Mouse (Mus musculus) neural tube, embryonic 15.5 days (tissue): ENCODE data around the gene Cdc42bpa. TPM values are rescaled to one million over a fixed set of nuclear protein-coding genes. Genes with fewer than 3 reads are reported as not detected.

Source experiments
- ATAC-seq: fragments of 200-750 bp; cut with Nextera tagmentation; 2 replicates; pipeline ENCODE4 v1.8.0; 2017; ENCODE audit warnings: mild to moderate bottlenecking, moderate TSS enrichment, moderate library complexity; ENCODE audit not compliant: low FRiP score
- H3K27ac ChIP-seq: fragments of 300-500 bp; sonication (generic); replicated peaks from 2 replicates; pipeline ENCODE4 v1.5.1; 2015; ENCODE audit warnings: mild to moderate bottlenecking, inconsistent platforms
- H3K27me3 ChIP-seq: fragments of 300-500 bp; sonication (generic); replicated peaks from 2 replicates; pipeline ENCODE4 v1.6.1; 2015; ENCODE audit warnings: inconsistent platforms
- H3K36me3 ChIP-seq: fragments of 300-500 bp; sonication (generic); 2 replicates; pipeline ENCODE4 v1.6.1; 2015; ENCODE audit warnings: inconsistent platforms
- H3K4me1 ChIP-seq: fragments of 300-500 bp; sonication (generic); 2 replicates; pipeline ENCODE4 v1.6.1; 2015; ENCODE audit warnings: inconsistent platforms
- H3K4me2 ChIP-seq: fragments of 300-500 bp; sonication (generic); 2 replicates; pipeline ENCODE4 v1.6.1; 2015; ENCODE audit warnings: inconsistent platforms, mild to moderate bottlenecking, moderate library complexity
- H3K4me3 ChIP-seq: fragments of 300-500 bp; sonication (generic); replicated peaks from 2 replicates; pipeline ENCODE4 v1.5.1; 2015; ENCODE audit warnings: mild to moderate bottlenecking, inconsistent platforms
- H3K9ac ChIP-seq: fragments of 300-500 bp; sonication (generic); replicated peaks from 2 replicates; pipeline ENCODE4 v1.6.1; 2015; ENCODE audit warnings: mild to moderate bottlenecking, inconsistent platforms
- H3K9me3 ChIP-seq: fragments of 300-500 bp; sonication (generic); replicated peaks from 2 replicates; pipeline ENCODE4 v1.6.1; 2016; ENCODE audit warnings: inconsistent platforms
- WGBS: fragments of 180-500 bp; shearing (Covaris S2); methylation state at CpG from one replicate; pipeline ENCODE4 v1.1.7; 2015; ENCODE audit warnings: mixed read lengths; 5-methylcytosine and 5-hydroxymethylcytosine counted together
- polyA plus RNA-seq: library from polyadenylated mRNA; unstranded; fragments of >200 nt; fragmentation: Nextera tagmentation; extraction: Ambion mirVana; gene quantifications from 2 replicates; pipeline ENCODE4 v1.2.1, GENCODE M21; 2015

The Cdc42bpa gene
- polyA plus RNA-seq, 1 experiment from 2014 or later = 24.6 TPM

DNA sequence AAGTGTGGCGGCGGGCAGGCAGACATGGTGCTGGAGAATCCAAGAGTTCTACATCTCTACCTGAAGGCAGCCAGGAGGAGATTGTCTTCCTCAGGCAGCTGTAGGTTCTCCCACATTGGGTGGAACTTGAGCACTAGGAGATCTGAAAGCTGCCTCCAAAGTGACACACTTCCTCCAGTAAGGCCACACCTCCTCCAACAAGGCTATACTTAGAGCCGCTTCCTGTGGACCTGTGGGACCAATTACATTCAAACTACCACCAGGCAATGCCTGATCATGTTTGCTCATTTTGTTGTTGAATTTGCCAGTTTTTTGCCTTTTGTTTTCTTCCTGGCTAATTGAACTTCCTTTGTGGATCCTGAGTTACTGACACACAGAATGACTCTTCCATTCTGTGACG, 187.8 kb downstream of the Cdc42bpa start:
- Histone ChIP-seq H3K27ac (no peak overlapping the region), H3K4me3 (no peak overlapping the region), H3K36me3 (peaks cover 52% of the 10 kb centered on the region), H3K4me1 (no peaks in the 10 kb centered on the region), H3K9ac (no peak overlapping the region), H3K4me2 (no peak overlapping the region), H3K27me3 (no peaks in the 10 kb centered on the region), H3K9me3 (no peaks in the 10 kb centered on the region)
- 80% methylated on average over 4 of the region's 4 CpGs for WGBS
- ATAC-seq = no peak

DNA sequence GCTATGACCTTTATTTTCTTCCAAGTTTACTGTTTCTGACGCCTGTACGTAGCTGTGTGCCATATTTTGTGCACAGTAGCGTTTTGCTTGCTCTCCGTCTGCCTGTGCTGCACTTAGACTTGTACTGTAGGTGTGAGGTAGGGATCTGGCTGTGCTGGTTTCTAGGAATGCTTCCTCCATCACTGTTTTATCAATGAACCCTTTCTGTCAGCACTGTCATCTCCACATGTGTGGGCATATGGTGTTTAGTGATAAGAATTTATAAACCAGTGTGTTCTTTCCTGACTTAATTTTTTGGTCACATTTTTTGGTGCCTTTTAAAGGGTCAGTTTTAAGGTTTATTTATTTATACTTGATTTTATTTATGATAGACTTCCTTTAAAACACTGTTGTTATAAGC, 188.3 kb downstream of the Cdc42bpa start:
- Histone ChIP-seq H3K4me1 (no peaks in the 10 kb centered on the region), H3K9me3 (no peaks in the 10 kb centered on the region), H3K27me3 (no peaks in the 10 kb centered on the region), H3K4me3 (no peak overlapping the region), H3K27ac (no peak overlapping the region), H3K9ac (no peak overlapping the region), H3K36me3 (peaks cover 51% of the 10 kb centered on the region), H3K4me2 (no peak overlapping the region)
- no peak for ATAC-seq
- 93% methylated on average over 4 of the region's 4 CpGs for WGBS

DNA sequence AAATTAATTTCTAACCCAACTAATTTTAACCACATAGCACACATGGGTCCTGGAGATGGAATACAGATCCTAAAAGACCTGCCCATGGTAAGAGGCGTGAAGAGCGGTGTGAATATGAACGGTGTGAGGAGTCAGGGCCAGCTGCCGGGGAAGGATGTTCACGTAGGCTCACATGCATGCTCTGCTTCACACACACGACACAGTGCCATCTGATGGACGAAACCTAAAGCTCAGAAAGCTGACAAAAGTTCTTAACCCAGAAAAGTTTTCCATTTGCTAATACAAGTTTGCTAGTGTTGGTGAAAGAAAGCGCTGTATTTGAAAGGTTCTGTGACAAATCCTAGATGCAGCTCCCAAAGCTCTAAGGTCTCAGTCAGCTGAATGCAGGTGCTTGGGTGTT, 190.9 kb downstream of the Cdc42bpa start:
- peaks cover 55% of the 10 kb centered on the region for H3K36me3 ChIP-seq
- H3K27me3 ChIP-seq = no peaks in the 10 kb centered on the region
- no peak overlapping the region for H3K4me3 ChIP-seq
- H3K27ac ChIP-seq = no peak overlapping the region
- WGBS = 75% methylated on average over 8 of the region's 8 CpGs
- H3K9me3 ChIP-seq = no peaks in the 10 kb centered on the region
- H3K4me2 ChIP-seq = no peak overlapping the region
- no peaks in the 10 kb centered on the region for H3K4me1 ChIP-seq
- no peak for ATAC-seq
- no peak overlapping the region for H3K9ac ChIP-seq

DNA sequence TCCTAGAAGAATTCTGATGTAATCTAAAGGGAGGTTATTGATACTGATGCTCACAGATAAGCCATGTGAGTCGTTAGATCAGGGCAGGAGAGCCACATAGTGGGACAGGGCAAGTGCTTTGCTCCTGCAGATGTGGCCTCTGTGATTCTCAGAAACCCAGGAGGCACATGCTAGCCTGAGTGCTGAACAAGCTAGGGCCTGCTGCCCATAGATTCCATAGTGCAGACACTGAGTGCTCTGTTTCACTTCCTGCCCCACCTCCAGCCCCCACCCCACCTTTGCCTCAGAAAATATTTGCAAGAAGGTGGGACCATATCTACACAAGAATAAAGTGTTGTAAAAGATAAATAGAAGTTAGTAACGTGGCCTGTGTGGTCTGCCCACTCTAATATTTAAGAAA, 198.4 kb downstream of the Cdc42bpa start:
- Histone ChIP-seq H3K27me3 (no peaks in the 10 kb centered on the region), H3K4me3 (no peak overlapping the region), H3K36me3 (peaks cover 52% of the 10 kb centered on the region), H3K9me3 (no peaks in the 10 kb centered on the region), H3K27ac (no peak overlapping the region), H3K9ac (no peak overlapping the region), H3K4me1 (no peaks in the 10 kb centered on the region), H3K4me2 (no peak overlapping the region)
- no peak for ATAC-seq
- WGBS = 92% methylated on average over 2 of the region's 2 CpGs

DNA sequence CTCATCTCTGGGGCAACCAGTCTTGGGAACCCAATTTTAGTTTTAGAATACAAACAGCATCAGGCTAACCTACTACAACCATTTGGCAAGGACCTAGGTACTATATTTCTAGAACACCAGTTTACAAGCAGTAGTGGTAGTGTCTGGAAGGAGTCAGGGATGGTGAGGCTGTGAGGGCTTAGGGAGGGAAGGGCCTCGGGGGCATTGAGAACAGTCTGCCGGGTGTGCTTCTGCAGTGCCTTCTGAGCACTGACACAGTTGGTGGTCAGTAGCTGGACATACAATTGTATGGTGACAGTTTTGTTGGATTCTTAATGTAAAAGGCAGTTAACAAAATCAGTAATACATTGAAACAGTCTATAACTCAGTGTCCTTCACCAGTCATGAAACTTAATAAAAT, 200.3 kb downstream of the Cdc42bpa start:
- ATAC-seq = no peak
- 82% methylated on average over 2 of the region's 2 CpGs for WGBS
- no peak overlapping the region for H3K4me2 ChIP-seq
- no peaks in the 10 kb centered on the region for H3K9me3 ChIP-seq
- no peaks in the 10 kb centered on the region for H3K27me3 ChIP-seq
- no peak overlapping the region for H3K27ac ChIP-seq
- H3K4me3 ChIP-seq = no peak overlapping the region
- H3K4me1 ChIP-seq = no peaks in the 10 kb centered on the region
- H3K9ac ChIP-seq = no peak overlapping the region
- H3K36me3 ChIP-seq = peaks cover 48% of the 10 kb centered on the region

DNA sequence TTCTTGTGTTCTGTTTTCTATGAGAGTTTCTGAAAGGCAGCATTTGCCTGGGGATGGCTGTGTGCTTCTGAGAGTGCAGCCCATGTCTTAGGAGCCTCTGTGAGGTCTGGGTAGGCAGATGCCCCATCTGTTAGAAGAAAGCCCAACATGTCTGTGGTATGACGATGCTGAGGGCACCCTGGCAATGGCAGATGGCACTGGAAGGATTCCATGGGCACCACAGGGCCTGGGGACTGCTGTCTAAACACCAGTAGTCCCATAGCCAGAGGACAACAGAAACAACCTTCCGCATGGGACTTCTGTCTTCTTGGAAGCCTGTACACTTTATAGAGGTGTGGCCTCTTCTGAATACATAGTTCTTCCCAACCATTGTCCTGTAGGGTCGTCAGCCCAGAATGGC, 200.9 kb downstream of the Cdc42bpa start:
- Histone ChIP-seq H3K9me3 (no peaks in the 10 kb centered on the region), H3K4me3 (no peak overlapping the region), H3K9ac (no peak overlapping the region), H3K4me2 (no peak overlapping the region), H3K36me3 (peaks cover 50% of the 10 kb centered on the region), H3K4me1 (no peaks in the 10 kb centered on the region), H3K27ac (no peak overlapping the region), H3K27me3 (no peaks in the 10 kb centered on the region)
- 66% methylated on average over 3 of the region's 3 CpGs for WGBS
- no peak for ATAC-seq

DNA sequence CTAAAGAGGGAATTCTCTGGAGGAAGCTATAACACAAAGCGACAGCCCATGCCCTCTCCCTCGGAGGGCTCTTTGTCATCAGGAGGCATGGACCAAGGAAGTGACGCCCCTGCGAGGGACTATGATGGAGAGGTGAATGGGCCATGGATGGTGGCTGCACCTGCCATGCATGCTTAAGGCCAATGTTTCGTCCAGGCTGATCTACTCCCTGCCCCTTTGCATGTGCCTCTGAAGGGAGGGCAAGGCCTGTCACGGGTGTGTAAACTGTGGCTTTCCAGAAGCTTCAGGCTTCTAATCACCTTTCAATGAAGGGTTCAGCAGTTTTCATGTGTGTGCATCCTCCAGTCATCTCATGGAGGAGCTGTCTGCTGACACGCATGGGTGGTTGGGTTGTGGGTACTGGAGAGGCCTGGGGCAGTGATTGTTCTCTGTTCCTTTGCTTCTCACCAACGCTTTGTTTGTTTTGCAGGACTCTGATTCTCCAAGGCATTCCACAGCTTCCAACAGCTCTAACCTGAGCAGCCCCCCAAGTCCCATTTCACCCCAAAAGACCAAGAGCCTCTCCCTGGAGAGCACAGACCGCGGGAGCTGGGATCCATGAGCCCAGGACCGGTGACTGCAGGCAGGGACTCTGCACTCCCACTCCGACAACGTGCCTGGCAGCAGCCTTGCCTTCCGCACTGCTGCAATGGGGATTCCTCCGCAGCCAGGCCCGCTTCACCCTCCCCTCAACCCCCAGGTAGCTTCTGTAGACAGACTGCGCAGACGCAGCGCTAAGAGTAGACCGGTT, 201.5 kb downstream of the Cdc42bpa start:
- Histone ChIP-seq H3K4me3 (no peak overlapping the region), H3K9me3 (no peaks in the 10 kb centered on the region), H3K4me1 (no peaks in the 10 kb centered on the region), H3K27me3 (no peaks in the 10 kb centered on the region), H3K36me3 (peaks cover 55% of the 10 kb centered on the region), H3K9ac (no peak overlapping the region), H3K27ac (no peak overlapping the region), H3K4me2 (no peak overlapping the region)
- no peak for ATAC-seq
- 85% methylated on average over 20 of the region's 20 CpGs for WGBS

DNA sequence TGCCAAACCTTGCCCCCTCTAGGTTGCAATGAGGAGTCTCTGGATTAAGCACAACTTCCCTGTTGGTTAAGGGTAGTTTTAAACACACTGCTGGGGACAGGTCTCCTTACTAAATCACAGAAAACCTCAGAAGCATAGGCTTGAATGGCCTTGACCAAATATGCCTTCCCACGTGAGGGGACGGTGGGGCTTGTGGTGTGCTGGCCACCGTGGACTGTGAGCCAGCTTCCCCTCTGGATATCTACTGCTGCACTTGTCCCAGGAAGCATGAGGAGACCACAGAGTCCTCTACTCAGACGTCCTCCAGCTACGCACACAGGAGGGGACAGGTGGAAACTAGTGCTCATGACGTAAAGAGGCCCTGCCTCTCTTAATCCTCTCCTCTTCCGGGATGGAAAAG, 202.7 kb downstream of the Cdc42bpa start:
- ATAC-seq = no peak
- Histone ChIP-seq H3K4me1 (no peaks in the 10 kb centered on the region), H3K36me3 (peaks cover 56% of the 10 kb centered on the region), H3K9me3 (no peaks in the 10 kb centered on the region), H3K27ac (no peak overlapping the region), H3K4me2 (no peak overlapping the region), H3K27me3 (no peaks in the 10 kb centered on the region), H3K9ac (no peak overlapping the region), H3K4me3 (no peak overlapping the region)
- 85% methylated on average over 7 of the region's 7 CpGs for whole genome bisulfite sequencing

DNA sequence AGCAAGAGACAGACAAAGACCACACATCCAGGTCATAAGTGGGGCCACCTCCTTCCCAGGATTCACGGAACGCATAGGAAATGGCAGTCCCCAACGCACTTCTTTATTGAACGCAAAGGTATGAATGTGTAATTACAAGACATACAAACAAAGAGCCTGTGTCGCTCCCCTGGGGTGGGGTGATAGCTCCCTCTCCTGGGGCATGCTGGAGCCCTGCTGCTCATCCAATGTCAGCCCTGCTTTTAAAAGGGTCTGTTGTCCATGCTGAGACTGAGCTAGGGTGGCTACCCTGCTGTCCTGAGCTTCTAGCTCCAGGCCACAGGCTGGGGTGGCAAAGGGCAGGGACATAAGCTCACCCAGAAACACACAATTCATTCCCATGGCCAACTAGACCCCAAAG, 206.3 kb downstream of the Cdc42bpa start:
- no peak overlapping the region for H3K4me3 ChIP-seq
- H3K27ac ChIP-seq = no peak overlapping the region
- no peaks in the 10 kb centered on the region for H3K9me3 ChIP-seq
- ATAC-seq = no peak
- H3K4me1 ChIP-seq = no peaks in the 10 kb centered on the region
- no peak overlapping the region for H3K9ac ChIP-seq
- H3K27me3 ChIP-seq = no peaks in the 10 kb centered on the region
- WGBS = 66% methylated on average over 5 of the region's 5 CpGs
- no peak overlapping the region for H3K4me2 ChIP-seq
- peaks cover 36% of the 10 kb centered on the region for H3K36me3 ChIP-seq

DNA sequence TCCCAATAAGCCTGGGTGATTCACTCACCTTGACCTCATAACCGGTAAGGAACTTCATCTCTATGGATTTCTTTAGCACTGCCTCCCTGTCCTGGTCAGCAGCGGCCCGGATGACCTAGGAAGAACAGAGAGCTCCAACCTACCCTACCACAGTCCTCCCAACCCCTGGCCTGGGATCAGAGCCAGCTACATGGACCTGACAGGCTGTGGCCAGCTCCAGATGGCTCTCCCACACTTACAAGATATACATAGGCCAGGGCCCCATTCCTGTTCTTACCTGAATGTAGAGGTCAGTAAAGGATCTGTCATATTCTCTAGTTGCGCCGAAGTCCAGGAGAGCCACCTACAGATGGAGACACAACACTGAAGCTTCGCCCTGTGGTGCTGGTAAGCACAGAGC, 208.0 kb downstream of the Cdc42bpa start:
- WGBS = 97% methylated on average over 6 of the region's 6 CpGs
- Histone ChIP-seq H3K27me3 (no peaks in the 10 kb centered on the region), H3K4me2 (no peak overlapping the region), H3K4me3 (no peak overlapping the region), H3K4me1 (no peaks in the 10 kb centered on the region), H3K36me3 (peaks cover 20% of the 10 kb centered on the region), H3K9me3 (no peaks in the 10 kb centered on the region), H3K27ac (no peak overlapping the region), H3K9ac (no peak overlapping the region)
- no peak for ATAC-seq

DNA sequence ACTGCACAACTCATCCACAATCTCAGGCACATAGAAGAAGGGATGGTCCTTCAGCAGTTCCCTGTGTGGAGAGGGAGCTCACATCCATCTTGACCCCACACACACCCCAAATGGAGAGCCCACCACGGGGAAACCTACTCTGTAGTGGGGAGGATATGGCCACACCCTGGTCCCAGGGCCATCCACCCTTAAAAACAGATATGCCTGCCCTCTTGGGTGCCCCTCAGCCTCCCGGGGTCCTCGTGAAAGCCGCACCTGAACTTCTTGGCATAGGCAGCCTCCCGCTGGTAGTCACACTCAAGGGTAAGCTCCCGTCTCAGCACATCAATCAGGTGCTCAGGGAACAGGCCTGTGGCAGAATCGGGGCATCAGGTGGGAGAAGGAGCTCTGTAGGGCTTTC, 208.9 kb downstream of the Cdc42bpa start:
- Histone ChIP-seq H3K9me3 (no peaks in the 10 kb centered on the region), H3K4me2 (no peak overlapping the region), H3K9ac (no peak overlapping the region), H3K27ac (no peak overlapping the region), H3K27me3 (no peaks in the 10 kb centered on the region), H3K4me3 (no peak overlapping the region), H3K4me1 (no peaks in the 10 kb centered on the region), H3K36me3 (peaks cover 12% of the 10 kb centered on the region)
- ATAC-seq = no peak
- 91% methylated on average over 7 of the region's 7 CpGs for WGBS

DNA sequence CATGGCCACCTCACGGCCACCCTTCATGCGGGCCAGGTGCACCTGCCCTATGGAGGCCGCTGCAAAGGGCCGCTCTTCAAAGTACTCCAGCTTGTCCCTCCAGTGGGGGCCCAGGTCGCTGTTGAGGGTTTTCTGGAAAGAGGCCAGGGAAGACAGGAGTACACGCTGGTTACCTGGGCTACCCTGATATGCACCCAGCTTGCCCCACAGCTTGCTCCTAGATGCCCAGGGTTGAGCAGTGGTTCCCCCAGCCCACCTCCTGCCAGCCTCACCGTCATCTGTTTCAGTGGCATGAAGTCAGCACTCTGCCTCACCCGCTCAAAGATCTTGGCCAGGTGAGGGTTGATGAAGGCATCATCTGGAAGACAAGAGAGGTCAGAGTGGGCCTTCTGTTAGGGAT, 209.8 kb downstream of the Cdc42bpa start:
- WGBS = 92% methylated on average over 8 of the region's 8 CpGs
- Histone ChIP-seq H3K4me2 (no peak overlapping the region), H3K27me3 (no peaks in the 10 kb centered on the region), H3K9me3 (no peaks in the 10 kb centered on the region), H3K4me1 (no peaks in the 10 kb centered on the region), H3K9ac (no peak overlapping the region), H3K27ac (no peak overlapping the region), H3K4me3 (no peak overlapping the region), H3K36me3 (peaks cover 11% of the 10 kb centered on the region)
- no peak for ATAC-seq
